Mouse (Mus musculus): ENCODE measurements around the gene Dlk1. TPM values are rescaled to one million over a fixed set of nuclear protein-coding genes. Genes with fewer than 3 reads are reported as not detected.

Dlk1 gene
- total and polyA plus RNA-seq, 2 experiments from 2014 or later, result 28.8 to 34.6 TPM

GRCm38 (mm10) chr12:109412071-109412440, 40.6 kb upstream of the Dlk1 start:
- H3K4me1 ChIP-seq (ENCODE audit: insufficient read depth, low read length), result peaks cover 8% of the 10 kb centered on the region; the same call in 1 of the 2 replicates

GRCm38 (mm10) chr12:109412675-109413074, 39.9 kb upstream of the Dlk1 start:
- Histone ChIP-seq H3K36me3 (ENCODE audit: insufficient read depth, low read length) (no peaks in the 10 kb centered on the region), H3K9me3 (ENCODE audit: low read length) (no peaks in the 10 kb centered on the region), H3K27me3 (ENCODE audit: insufficient read depth, low read length) (no peaks in the 10 kb centered on the region), H3K27ac (no peak overlapping the region), H3K9ac (replicated peaks; ENCODE audit: low read length) (no peak overlapping the region), H3K4me3 (ENCODE audit: low read length) (no peak overlapping the region), H3K4me2 (ENCODE audit: low read depth, low read length) (no peak overlapping the region), H3K4me1 (ENCODE audit: insufficient read depth, low read length) (peaks cover 8% of the 10 kb centered on the region; the same call in 1 of the 2 replicates)
- WGBS, result 62% methylated on average over 5 of the region's 5 CpGs
- TF ChIP-seq CTCF (IDR thresholded peaks at IDR 0.05; ENCODE audit: low read depth), result no peak
- DNase-seq (ENCODE audit: low spot score) (no peak), ATAC-seq (no peak)

More at GRCm38 (mm10) chr12:109412071-109412440, 40.6 kb upstream of the Dlk1 start:
- no peak for TF ChIP-seq CTCF (IDR thresholded peaks at IDR 0.05; ENCODE audit: low read depth)
- 64% methylated on average over 8 of the region's 8 CpGs for WGBS
- Histone ChIP-seq H3K27me3 (ENCODE audit: insufficient read depth, low read length) (no peaks in the 10 kb centered on the region), H3K9me3 (ENCODE audit: low read length) (no peaks in the 10 kb centered on the region), H3K36me3 (ENCODE audit: insufficient read depth, low read length) (no peaks in the 10 kb centered on the region), H3K9ac (replicated peaks; ENCODE audit: low read length) (no peak overlapping the region), H3K4me3 (ENCODE audit: low read length) (no peak overlapping the region), H3K4me2 (ENCODE audit: low read depth, low read length) (no peak overlapping the region), H3K27ac (no peak overlapping the region)
- no peak for DNase-seq (ENCODE audit: low spot score)
- ATAC-seq, result no peak

GRCm38 (mm10) chr12:109413321-109413720, 39.3 kb upstream of the Dlk1 start:
- no peak for DNase-seq (ENCODE audit: low spot score)
- no peaks in the 10 kb centered on the region for H3K9me3 ChIP-seq (ENCODE audit: low read length)
- no peak overlapping the region for H3K4me2 ChIP-seq (ENCODE audit: low read depth, low read length)
- WGBS, result 71% methylated on average over 4 of the region's 4 CpGs
- H3K27ac ChIP-seq, result no peak overlapping the region
- H3K4me1 ChIP-seq (ENCODE audit: insufficient read depth, low read length), result peaks cover 8% of the 10 kb centered on the region; the same call in 1 of the 2 replicates
- H3K9ac ChIP-seq (replicated peaks; ENCODE audit: low read length), result no peak overlapping the region
- no peak for ATAC-seq
- no peaks in the 10 kb centered on the region for H3K36me3 ChIP-seq (ENCODE audit: insufficient read depth, low read length)
- no peak overlapping the region for H3K4me3 ChIP-seq (ENCODE audit: low read length)
- H3K27me3 ChIP-seq (ENCODE audit: insufficient read depth, low read length), result no peaks in the 10 kb centered on the region
- TF ChIP-seq CTCF (IDR thresholded peaks at IDR 0.05; ENCODE audit: low read depth), result no peak

- Histone ChIP-seq H3K36me3 (ENCODE audit: insufficient read depth, low read length) (no peaks in the 10 kb centered on the region), H3K4me3 (ENCODE audit: low read length) (no peak overlapping the region), H3K27me3 (ENCODE audit: insufficient read depth, low read length) (no peaks in the 10 kb centered on the region), H3K27ac (no peak overlapping the region), H3K9me3 (ENCODE audit: low read length) (no peaks in the 10 kb centered on the region), H3K4me1 (ENCODE audit: insufficient read depth, low read length) (no peaks in the 10 kb centered on the region; the same call in 1 of the 2 replicates), H3K4me2 (ENCODE audit: low read depth, low read length) (no peak overlapping the region), H3K9ac (replicated peaks; ENCODE audit: low read length) (no peak overlapping the region)
- 85% methylated on average over 5 of the region's 5 CpGs for WGBS
- ATAC-seq, result no peak
- TF ChIP-seq CTCF (IDR thresholded peaks at IDR 0.05; ENCODE audit: low read depth), result 0 out of 2 replicates have a peak, but pooled peaks have one; percentile 0
- no peak for DNase-seq (ENCODE audit: low spot score)
These were observed 35.9 kb upstream of the Dlk1 start for GRCm38 (mm10) chr12:109416681-109417080.

- no peaks in the 10 kb centered on the region for H3K36me3 ChIP-seq (ENCODE audit: insufficient read depth, low read length)
- no peak overlapping the region for H3K4me2 ChIP-seq (ENCODE audit: low read depth, low read length)
- peak; percentile 70 for ATAC-seq
- 35% methylated on average over 14 of the region's 14 CpGs for WGBS
- no peak overlapping the region for H3K4me3 ChIP-seq (ENCODE audit: low read length)
- no peaks in the 10 kb centered on the region for H3K4me1 ChIP-seq (ENCODE audit: insufficient read depth, low read length)
- no peak overlapping the region for H3K27ac ChIP-seq
- DNase-seq (ENCODE audit: low spot score), result no peak
- H3K27me3 ChIP-seq (ENCODE audit: insufficient read depth, low read length), result no peaks in the 10 kb centered on the region
- no peak for TF ChIP-seq CTCF (IDR thresholded peaks at IDR 0.05; ENCODE audit: low read depth)
- no peak overlapping the region for H3K9ac ChIP-seq (replicated peaks; ENCODE audit: low read length)
- H3K9me3 ChIP-seq (ENCODE audit: low read length), result no peaks in the 10 kb centered on the region
These were observed 35.0 kb upstream of the Dlk1 start for GRCm38 (mm10) chr12:109417476-109418201.

GRCm38 (mm10) chr12:109420006-109420405, 32.6 kb upstream of the Dlk1 start:
- no peak for DNase-seq (ENCODE audit: low spot score)

GRCm38 (mm10) chr12:109423163-109423562, 29.5 kb upstream of the Dlk1 start:
- H3K36me3 ChIP-seq (ENCODE audit: insufficient read depth, low read length), result no peaks in the 10 kb centered on the region
- DNase-seq (ENCODE audit: low spot score) (no peak), ATAC-seq (no peak)
- WGBS, result 55% methylated on average over 2 of the region's 2 CpGs
- H3K27ac ChIP-seq, result no peak overlapping the region
- 0 out of 2 replicates have a peak, but pooled peaks cover 4% of the 10 kb centered on the region for H3K4me1 ChIP-seq (ENCODE audit: insufficient read depth, low read length)
- no peak for TF ChIP-seq CTCF (IDR thresholded peaks at IDR 0.05; ENCODE audit: low read depth)
- no peak overlapping the region for H3K9ac ChIP-seq (replicated peaks; ENCODE audit: low read length)
- no peak overlapping the region for H3K4me3 ChIP-seq (ENCODE audit: low read length)
- no peak overlapping the region for H3K4me2 ChIP-seq (ENCODE audit: low read depth, low read length)
- H3K27me3 ChIP-seq (ENCODE audit: insufficient read depth, low read length), result 0 out of 2 replicates have a peak, but pooled peaks cover 4% of the 10 kb centered on the region
- no peaks in the 10 kb centered on the region for H3K9me3 ChIP-seq (ENCODE audit: low read length)

More at GRCm38 (mm10) chr12:109420006-109420405, 32.6 kb upstream of the Dlk1 start:
- Histone ChIP-seq H3K27ac (no peak overlapping the region), H3K36me3 (ENCODE audit: insufficient read depth, low read length) (no peaks in the 10 kb centered on the region), H3K4me1 (ENCODE audit: insufficient read depth, low read length) (0 out of 2 replicates have a peak, but pooled peaks cover 2% of the 10 kb centered on the region), H3K27me3 (ENCODE audit: insufficient read depth, low read length) (no peaks in the 10 kb centered on the region), H3K9me3 (ENCODE audit: low read length) (no peaks in the 10 kb centered on the region), H3K9ac (replicated peaks; ENCODE audit: low read length) (no peak overlapping the region), H3K4me3 (ENCODE audit: low read length) (no peak overlapping the region), H3K4me2 (ENCODE audit: low read depth, low read length) (no peak overlapping the region)
- TF ChIP-seq CTCF (IDR thresholded peaks at IDR 0.05; ENCODE audit: low read depth), result no peak
- ATAC-seq, result no peak
- WGBS, result 60% methylated on average over 12 of the region's 12 CpGs
